Mouse (Mus musculus) forebrain, embryonic 12.5 days (tissue): ENCODE measurements around the gene Mrm2. TPM values are rescaled to one million over a fixed set of nuclear protein-coding genes. Genes with fewer than 3 reads are reported as not detected.

ENCODE experiments used
- ATAC-seq: fragments of 200-750 bp; cut with Nextera tagmentation; 2 replicates; pipeline ENCODE4 v1.8.0; 2017; ENCODE audit warnings: moderate TSS enrichment; ENCODE audit not compliant: low FRiP score
- H3K27ac ChIP-seq: fragments of 300-500 bp; sonication (generic); 2 replicates; pipeline ENCODE4 v1.5.1; 2016; ENCODE audit warnings: mild to moderate bottlenecking
- H3K27me3 ChIP-seq: fragments of 300-500 bp; sonication (generic); 2 replicates; pipeline ENCODE4 v1.6.1; 2016; ENCODE audit warnings: mild to moderate bottlenecking
- H3K36me3 ChIP-seq: fragments of 300-500 bp; sonication (generic); replicated peaks from 2 replicates; pipeline ENCODE4 v1.6.1; 2016; ENCODE audit warnings: mild to moderate bottlenecking
- H3K4me1 ChIP-seq: fragments of 300-500 bp; sonication (generic); 2 replicates; pipeline ENCODE4 v1.6.1; 2016
- H3K4me2 ChIP-seq: fragments of 300-500 bp; sonication (generic); 2 replicates; pipeline ENCODE4 v1.6.1; 2016; ENCODE audit warnings: mild to moderate bottlenecking, moderate library complexity
- H3K4me3 ChIP-seq: fragments of 300-500 bp; sonication (generic); replicated peaks from 2 replicates; pipeline ENCODE4 v1.5.1; 2016; ENCODE audit warnings: mild to moderate bottlenecking
- H3K9ac ChIP-seq: fragments of 300-500 bp; sonication (generic); 2 replicates; pipeline ENCODE4 v1.6.1; 2016; ENCODE audit warnings: mild to moderate bottlenecking
- H3K9me3 ChIP-seq: fragments of 300-500 bp; sonication (generic); 2 replicates; pipeline ENCODE4 v1.6.1; 2016
- WGBS: fragments of 180-500 bp; shearing (Covaris S2); methylation state at CpG from one replicate; pipeline ENCODE4 v1.1.7; 2016; 5-methylcytosine and 5-hydroxymethylcytosine counted together
- polyA plus RNA-seq: library from polyadenylated mRNA; unstranded; fragments of >200 nt; fragmentation: Nextera tagmentation; extraction: Ambion mirVana; gene quantifications from 2 replicates; pipeline ENCODE4 v1.2.1, GENCODE M21; 2016

Gene Mrm2
- polyA plus RNA-seq, 1 experiment from 2014 or later: 19.6 TPM

DNA sequence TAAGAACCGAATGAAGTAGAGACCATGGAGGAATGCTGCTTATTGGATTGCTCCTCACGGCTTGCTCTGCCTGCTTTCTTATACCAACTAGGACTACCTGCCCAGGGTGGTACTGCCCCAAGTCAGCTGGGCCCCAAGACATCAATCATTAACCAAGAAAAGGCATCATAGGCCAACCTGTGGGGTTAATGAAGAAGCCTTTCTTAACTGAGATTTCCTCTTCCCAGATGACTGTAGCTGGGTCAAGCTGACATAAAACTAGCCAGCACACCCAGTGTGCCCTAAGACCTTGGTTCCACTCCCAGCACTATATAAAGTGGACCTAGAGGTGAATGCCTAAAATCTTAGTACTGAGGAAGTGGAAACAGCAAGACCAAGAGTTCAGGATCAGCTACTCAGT, 42.5 kb downstream of the Mrm2 start:
- H3K36me3 ChIP-seq: peaks cover 54% of the 10 kb centered on the region
- no peak overlapping the region for H3K27ac ChIP-seq
- no peaks in the 10 kb centered on the region for H3K9me3 ChIP-seq
- H3K27me3 ChIP-seq: no peaks in the 10 kb centered on the region
- H3K9ac ChIP-seq: no peak overlapping the region
- H3K4me2 ChIP-seq: no peak overlapping the region
- WGBS: 100% methylated on average over 2 of the region's 2 CpGs
- no peak overlapping the region for H3K4me3 ChIP-seq
- ATAC-seq: no peak
- no peaks in the 10 kb centered on the region for H3K4me1 ChIP-seq

DNA sequence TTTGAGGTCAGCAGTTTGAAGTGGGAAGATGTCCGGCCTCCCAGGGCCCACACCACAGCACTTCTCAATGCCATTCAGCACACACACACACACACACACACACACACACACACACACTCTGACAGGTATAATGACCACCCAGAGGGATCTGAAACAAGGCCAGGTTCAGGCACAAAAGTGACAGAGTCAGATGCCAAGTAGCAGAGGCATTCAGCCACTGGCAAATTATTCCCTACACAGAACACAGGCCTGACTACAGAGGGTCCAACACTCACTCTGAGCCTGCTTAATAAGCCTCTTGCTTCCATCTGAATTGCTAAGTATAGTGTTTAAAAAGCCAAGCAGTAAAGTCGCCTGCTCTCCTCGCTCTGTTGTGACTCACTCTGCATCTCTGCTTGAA, 43.4 kb downstream of the Mrm2 start:
- Histone ChIP-seq H3K9ac (no peak overlapping the region), H3K9me3 (no peaks in the 10 kb centered on the region), H3K27ac (no peak overlapping the region), H3K4me3 (no peak overlapping the region), H3K4me2 (no peak overlapping the region), H3K27me3 (no peaks in the 10 kb centered on the region), H3K36me3 (peaks cover 52% of the 10 kb centered on the region), H3K4me1 (no peaks in the 10 kb centered on the region)
- no peak for ATAC-seq
- WGBS: 83% methylated on average over 3 of the region's 3 CpGs

DNA sequence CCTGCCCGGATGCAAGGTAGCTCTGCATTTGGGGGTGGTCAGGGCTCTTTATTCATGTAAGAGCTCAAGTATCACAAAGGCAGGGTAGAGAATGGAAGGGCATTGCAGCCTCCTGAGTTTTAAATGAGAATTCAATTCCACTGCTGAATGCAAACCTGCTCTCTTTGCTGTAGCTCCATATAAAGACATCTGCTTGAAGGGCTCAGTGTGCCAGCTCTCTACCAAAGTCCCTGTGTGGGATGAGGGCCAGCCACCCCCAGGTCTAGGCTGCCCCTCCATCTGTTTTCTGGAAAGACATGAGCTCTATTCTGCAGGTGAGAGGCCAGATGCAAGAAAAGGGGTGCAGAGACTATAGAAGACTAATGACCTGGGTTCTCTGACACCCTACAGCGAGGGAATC, 46.9 kb downstream of the Mrm2 start:
- Histone ChIP-seq H3K4me3 (no peak overlapping the region), H3K27me3 (no peaks in the 10 kb centered on the region), H3K4me2 (no peak overlapping the region), H3K27ac (no peak overlapping the region), H3K9me3 (no peaks in the 10 kb centered on the region), H3K4me1 (peaks cover 7% of the 10 kb centered on the region; the same call in 1 of the 2 replicates), H3K9ac (no peak overlapping the region), H3K36me3 (peaks cover 31% of the 10 kb centered on the region)
- ATAC-seq: no peak
- WGBS: 82% methylated on average over 2 of the region's 2 CpGs

DNA sequence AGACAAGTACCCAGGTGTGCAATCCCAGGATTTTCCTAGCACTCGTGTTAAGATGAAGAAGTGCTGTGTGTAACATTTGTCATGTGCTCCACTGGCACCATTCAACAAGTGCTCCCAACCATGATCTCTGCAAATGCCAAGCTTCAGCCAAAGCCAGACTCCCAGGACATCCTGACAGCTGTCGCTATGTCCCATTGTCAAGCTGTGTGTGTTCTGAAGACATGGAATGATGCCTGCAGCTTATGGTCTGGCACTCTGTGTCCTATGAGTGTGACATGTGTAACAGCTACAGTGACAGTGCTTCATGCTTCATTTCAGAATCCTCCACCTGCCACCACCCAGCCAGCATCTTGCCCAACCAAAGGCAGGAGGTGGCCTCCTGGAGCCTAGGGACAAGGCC, 47.7 kb downstream of the Mrm2 start:
- no peak overlapping the region for H3K4me2 ChIP-seq
- WGBS: 87% methylated on average over 2 of the region's 2 CpGs
- ATAC-seq: no peak
- H3K27me3 ChIP-seq: no peaks in the 10 kb centered on the region
- H3K4me1 ChIP-seq: peaks cover 7% of the 10 kb centered on the region; the same call in 1 of the 2 replicates
- H3K36me3 ChIP-seq: peaks cover 27% of the 10 kb centered on the region
- no peak overlapping the region for H3K9ac ChIP-seq
- no peaks in the 10 kb centered on the region for H3K9me3 ChIP-seq
- H3K27ac ChIP-seq: no peak overlapping the region
- H3K4me3 ChIP-seq: no peak overlapping the region

DNA sequence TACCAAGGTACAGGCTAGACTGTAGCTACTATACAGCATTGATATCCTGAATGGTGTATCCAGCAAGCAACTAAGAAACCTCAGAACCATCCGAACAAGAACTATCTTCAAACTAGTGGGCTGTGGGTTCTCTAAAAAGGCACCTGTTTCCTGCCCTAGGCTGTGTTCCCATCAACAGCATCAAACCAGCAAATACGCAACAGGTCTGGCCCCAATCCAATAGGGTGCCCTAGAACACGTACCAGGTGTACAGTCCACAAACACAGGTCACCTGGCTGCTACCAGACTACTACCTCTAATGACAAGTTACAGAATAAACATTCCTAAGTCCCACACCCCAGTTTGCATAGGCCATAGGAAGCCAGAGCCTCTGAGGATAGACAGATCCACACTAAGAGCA, 48.8 kb downstream of the Mrm2 start:
- ATAC-seq: no peak
- H3K9me3 ChIP-seq: no peaks in the 10 kb centered on the region
- no peaks in the 10 kb centered on the region for H3K27me3 ChIP-seq
- WGBS: 98% methylated on average over 3 of the region's 3 CpGs
- H3K9ac ChIP-seq: no peak overlapping the region
- peaks cover 7% of the 10 kb centered on the region; the same call in 1 of the 2 replicates for H3K4me1 ChIP-seq
- H3K36me3 ChIP-seq: peaks cover 27% of the 10 kb centered on the region
- H3K4me2 ChIP-seq: no peak overlapping the region
- no peak overlapping the region for H3K27ac ChIP-seq
- no peak overlapping the region for H3K4me3 ChIP-seq

DNA sequence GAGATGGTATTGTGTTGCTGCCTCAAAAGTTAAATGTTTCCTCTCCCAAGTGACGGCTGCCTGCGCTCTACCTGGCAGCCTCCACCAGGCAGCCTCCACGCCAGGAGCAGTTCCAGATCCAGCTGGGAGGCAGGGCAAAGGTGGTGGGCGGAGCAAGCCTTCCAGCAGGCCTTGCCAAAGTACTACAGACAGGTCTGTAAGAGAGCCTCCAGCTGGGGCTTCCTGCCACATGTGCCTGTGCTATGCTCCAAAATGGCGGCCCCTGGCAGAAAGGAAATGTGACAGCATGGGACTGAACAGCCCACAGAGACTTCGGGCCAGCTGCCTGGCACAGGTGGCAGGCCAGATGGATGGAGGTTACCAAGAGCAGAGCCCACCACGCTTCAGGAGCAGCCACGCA, 49.3 kb downstream of the Mrm2 start:
- WGBS: 84% methylated on average over 8 of the region's 8 CpGs
- Histone ChIP-seq H3K27me3 (no peaks in the 10 kb centered on the region), H3K4me1 (peaks cover 7% of the 10 kb centered on the region; the same call in 1 of the 2 replicates), H3K4me2 (no peak overlapping the region), H3K9me3 (no peaks in the 10 kb centered on the region), H3K36me3 (peaks cover 32% of the 10 kb centered on the region), H3K9ac (no peak overlapping the region), H3K4me3 (no peak overlapping the region), H3K27ac (no peak overlapping the region)
- no peak for ATAC-seq

DNA sequence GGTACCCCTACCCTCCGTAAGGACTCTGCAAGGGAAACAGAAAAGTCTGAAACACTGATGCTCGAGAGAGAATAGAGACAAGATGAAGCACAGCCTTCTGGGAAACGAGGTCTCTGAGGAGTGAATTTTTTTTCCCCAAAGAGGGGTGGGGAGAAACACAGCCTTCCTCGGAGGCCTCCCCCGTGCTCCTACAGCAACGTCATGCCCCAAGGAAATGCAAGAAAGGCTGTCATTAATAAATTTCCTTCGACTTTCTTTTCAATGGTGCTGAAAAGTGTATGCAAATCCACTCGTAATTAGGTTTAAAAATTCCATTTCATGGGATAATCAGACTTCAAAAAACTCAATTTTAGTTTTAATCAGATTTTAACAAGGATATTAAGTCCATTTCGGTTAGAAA, 51.5 kb downstream of the Mrm2 start:
- no peak overlapping the region for H3K27ac ChIP-seq
- peaks cover 31% of the 10 kb centered on the region for H3K36me3 ChIP-seq
- H3K4me2 ChIP-seq: no peak overlapping the region
- H3K27me3 ChIP-seq: no peaks in the 10 kb centered on the region
- no peaks in the 10 kb centered on the region for H3K9me3 ChIP-seq
- no peak for ATAC-seq
- whole genome bisulfite sequencing: 60% methylated on average over 9 of the region's 9 CpGs
- H3K4me1 ChIP-seq: peaks cover 7% of the 10 kb centered on the region; the same call in 1 of the 2 replicates
- H3K9ac ChIP-seq: no peak overlapping the region
- no peak overlapping the region for H3K4me3 ChIP-seq

Other genes with a start within 250 kb of the Mrm2 start
- 46.4 and 49.7 TPM in 2 replicates for gene Mad1l1, start 10.3 kb downstream of the Mrm2 start, polyA plus RNA-seq
- 36.2 and 41.7 TPM in 2 replicates for gene Nudt1, start 10.2 kb downstream of the Mrm2 start, polyA plus RNA-seq
- 19.2 and 20.7 TPM in 2 replicates for gene Snx8, start 57.4 kb upstream of the Mrm2 start, polyA plus RNA-seq
- 152 and 166 TPM in 2 replicates for gene Eif3b, start 87.4 kb upstream of the Mrm2 start, polyA plus RNA-seq
- gene Gm4869, start 113.7 kb upstream of the Mrm2 start, polyA plus RNA-seq: not detected in 2 replicates
- gene Chst12, start 173.7 kb upstream of the Mrm2 start, polyA plus RNA-seq: 9.7 and 11.1 TPM in 2 replicates
- not detected in 2 replicates for gene Grifin, start 233.2 kb upstream of the Mrm2 start, polyA plus RNA-seq